In the genomic region with DNA sequence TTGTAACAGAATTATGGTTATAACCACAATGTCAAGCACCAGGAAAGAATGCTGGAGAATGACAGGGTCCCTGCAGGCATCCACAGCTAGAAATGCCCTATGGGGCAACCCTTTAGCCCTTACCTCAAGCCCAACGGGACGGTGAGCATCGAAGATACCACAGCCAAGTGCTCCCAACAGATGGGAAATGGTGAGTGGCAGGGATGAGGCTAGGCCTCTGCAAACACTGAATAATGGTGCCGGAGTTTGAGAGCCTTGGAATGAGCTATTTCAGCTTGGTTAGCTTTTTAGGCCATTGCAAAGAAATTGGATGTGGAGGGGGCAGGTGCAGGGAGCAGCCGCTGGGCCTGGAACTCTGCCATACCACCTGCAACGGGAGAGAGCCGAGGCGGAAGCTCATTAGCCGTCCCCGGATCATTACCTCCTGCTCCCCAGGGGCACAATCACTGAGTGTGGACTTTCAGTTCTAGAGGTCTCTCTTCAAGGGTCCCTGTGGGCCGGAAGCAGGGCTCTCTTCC, we compare ENCODE assay signal across 9 mouse cellular contexts.
A peak's percentile ranks its signal among the peaks of the same experiment; 100 is the strongest.
DNase-seq lines count a peak whose midpoint lies in the region; ATAC-seq and TF ChIP-seq lines count a peak whose summit lies in the region.
"Had no signal": no experiment of that assay in that cellular context is flagged by ENCODE, and none has a peak within 500 bp of the region (broad histone marks: within the 10 kb centered on the region; RNA-seq: fewer than 3 reads in every experiment).

No protein-coding gene starts in this region.

- peak; percentile 70 for DNase-seq in left cerebral cortex, postnatal 4 days
- no peak for DNase-seq in left cerebral cortex, adult 8-10 months (ENCODE audit: low spot score in 2 of 2)
- peak; percentile 35 to 36 for DNase-seq in cerebellum, adult 18-20 months
- peak; percentile 45 for DNase-seq in forebrain, postnatal 0 days
- DNase-seq in kidney, postnatal 4 days, result peak; percentile 72 to 79
- DNase-seq in heart, postnatal 10 days, result no peak
- DNase-seq in thymus, postnatal 36 days, result no peak
- DNase-seq in adrenal gland, postnatal 14 days, result no peak

- TF ChIP-seq CTCF in forebrain, postnatal 0 days (IDR thresholded peaks at IDR 0.05; ENCODE audit: low read depth), result no peak

- H3K27me3 ChIP-seq in forebrain, postnatal 0 days (ENCODE audit: insufficient read depth, low read length), result no peaks in the 10 kb centered on the region

- H3K4me3 ChIP-seq in forebrain, postnatal 0 days (ENCODE audit: low read depth, low read length), result no peak overlapping the region

- no peaks in the 10 kb centered on the region for H3K9me3 ChIP-seq in forebrain, postnatal 0 days (ENCODE audit: low read length)

- no peaks in the 10 kb centered on the region for H3K4me1 ChIP-seq in forebrain, postnatal 0 days (ENCODE audit: insufficient read depth)

- no peaks in the 10 kb centered on the region for H3K36me3 ChIP-seq in forebrain, postnatal 0 days (ENCODE audit: insufficient read depth)

- intact Hi-C loops in left cerebral cortex, postnatal 4 days (cut with DNase I), result no loop called here
- intact Hi-C loops in heart, postnatal 10 days (cut with DNase I), result no loop called here

- H3K27ac ChIP-seq in forebrain, postnatal 0 days (ENCODE audit: low read depth, low read length), result no peak overlapping the region
- H3K27ac ChIP-seq: macrophage had no signal

- H3K4me2 ChIP-seq in forebrain, postnatal 0 days (ENCODE audit: low read depth), result no peak overlapping the region

- 21% methylated on average over 11 of the region's 11 CpGs for WGBS in forebrain, postnatal 0 days

- H3K9ac ChIP-seq in forebrain, postnatal 0 days, result no peak overlapping the region

- peak; percentile 51 for ATAC-seq in forebrain, postnatal 0 days

Comparison
In these comparisons a context has a peak if more than half of its experiments do, and no peak if none do; other contexts are left out.
1. DNase-seq: peak in left cerebral cortex, postnatal 4 days (single experiment), cerebellum, adult 18-20 months (2 of 2), forebrain, postnatal 0 days (single experiment) and kidney, postnatal 4 days (2 of 2); none in left cerebral cortex, adult 8-10 months (0 of 2), heart, postnatal 10 days (0 of 2), thymus, postnatal 36 days (0 of 2) and adrenal gland, postnatal 14 days (single experiment).